Mouse (Mus musculus): Measurements from ENCODE around the gene Znrf4. TPM values are rescaled to one million over a fixed set of nuclear protein-coding genes. Genes with fewer than 3 reads are reported as not detected.
A peak's percentile ranks its signal among the peaks of the same experiment; 100 is the strongest.

Znrf4 gene
- total and polyA plus RNA-seq, 2 experiments, result not detected

DNA sequence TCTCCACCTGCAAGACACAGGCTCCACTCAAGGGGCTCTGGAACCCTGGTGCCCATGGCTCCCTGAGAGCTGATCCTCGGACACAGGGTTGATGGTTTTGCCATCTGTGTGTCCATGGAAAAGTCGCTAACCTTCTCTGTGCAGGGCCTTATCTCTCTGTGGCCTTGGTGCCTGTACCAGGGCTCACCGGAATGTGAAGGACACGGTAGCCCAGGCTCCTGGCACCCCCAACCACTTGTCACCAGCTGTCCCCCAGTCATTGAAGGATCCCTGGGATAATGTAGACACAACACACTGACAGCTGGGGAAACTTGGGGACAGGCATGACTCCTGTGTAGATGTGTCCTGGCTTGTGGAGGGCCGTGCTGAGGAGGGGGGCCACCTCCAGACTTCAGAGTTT is 41.1 kb downstream of the Znrf4 start:
- Histone ChIP-seq H3K36me3 (ENCODE audit: control insufficient read depth, insufficient read depth, low read length) (no peaks in the 10 kb centered on the region), H3K4me3 (ENCODE audit: insufficient read depth, low read depth, low read length) (no peak overlapping the region), H3K9ac (ENCODE audit: low read depth, low read length) (no peak overlapping the region), H3K27me3 (ENCODE audit: control insufficient read depth, insufficient read depth, low read length) (peaks cover 19% of the 10 kb centered on the region; the same call in 1 of the 2 replicates), H3K79me2 (ENCODE audit: control insufficient read depth, insufficient read depth, low read length) (no peaks in the 10 kb centered on the region), H3K27ac (replicated peaks; ENCODE audit: insufficient read depth, low read depth, low read length) (no peak overlapping the region), H3K4me1 (ENCODE audit: control insufficient read depth, insufficient read depth, low read length) (peaks cover 4% of the 10 kb centered on the region)
- TF ChIP-seq POLR2A (IDR thresholded peaks at IDR 0.05; ENCODE audit: extremely low read depth, insufficient read depth, low read length), result no peak
- no peak for TF ChIP-seq CTCF (IDR thresholded peaks at IDR 0.05; ENCODE audit: low read depth, low read length)
- no peak for DNase-seq (ENCODE audit: extremely low read depth, low read depth, low spot score)
- WGBS, result 58% methylated on average over 5 of the region's 5 CpGs

DNA sequence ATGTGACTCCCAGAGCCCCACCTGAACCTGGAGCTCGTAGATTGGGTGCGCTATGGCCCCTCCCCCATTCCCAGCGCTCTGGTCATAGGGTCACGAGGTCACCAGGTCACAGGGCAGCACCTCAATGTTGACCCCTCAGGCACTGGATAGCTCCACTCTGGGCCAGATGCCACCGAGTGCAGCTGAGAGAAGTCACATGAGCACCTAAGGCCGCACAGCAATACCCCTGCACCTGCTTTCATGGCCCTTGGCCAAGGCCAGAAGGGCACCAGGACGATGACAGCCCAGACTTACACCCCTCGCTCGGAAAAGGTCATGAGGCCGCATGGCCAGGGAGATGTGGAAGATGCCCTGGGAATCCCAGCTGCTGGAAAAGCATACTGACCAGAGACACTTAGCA is 41.7 kb downstream of the Znrf4 start:
- TF ChIP-seq POLR2A (IDR thresholded peaks at IDR 0.05; ENCODE audit: extremely low read depth, insufficient read depth, low read length) (no peak), CTCF (IDR thresholded peaks at IDR 0.05; ENCODE audit: low read depth, low read length) (no peak)
- no peaks in the 10 kb centered on the region for H3K79me2 ChIP-seq (ENCODE audit: control insufficient read depth, insufficient read depth, low read length)
- no peak overlapping the region for H3K9ac ChIP-seq (ENCODE audit: low read depth, low read length)
- DNase-seq (ENCODE audit: extremely low read depth, low read depth, low spot score), result peak; percentile 89
- H3K27ac ChIP-seq (replicated peaks; ENCODE audit: insufficient read depth, low read depth, low read length), result no peak overlapping the region
- no peaks in the 10 kb centered on the region for H3K36me3 ChIP-seq (ENCODE audit: control insufficient read depth, insufficient read depth, low read length)
- H3K4me3 ChIP-seq (ENCODE audit: insufficient read depth, low read depth, low read length), result no peak overlapping the region
- H3K27me3 ChIP-seq (ENCODE audit: control insufficient read depth, insufficient read depth, low read length), result peaks cover 15% of the 10 kb centered on the region; the same call in 1 of the 2 replicates
- WGBS, result 11% methylated on average over 10 of the region's 10 CpGs
- peaks cover 4% of the 10 kb centered on the region for H3K4me1 ChIP-seq (ENCODE audit: control insufficient read depth, insufficient read depth, low read length)

DNA sequence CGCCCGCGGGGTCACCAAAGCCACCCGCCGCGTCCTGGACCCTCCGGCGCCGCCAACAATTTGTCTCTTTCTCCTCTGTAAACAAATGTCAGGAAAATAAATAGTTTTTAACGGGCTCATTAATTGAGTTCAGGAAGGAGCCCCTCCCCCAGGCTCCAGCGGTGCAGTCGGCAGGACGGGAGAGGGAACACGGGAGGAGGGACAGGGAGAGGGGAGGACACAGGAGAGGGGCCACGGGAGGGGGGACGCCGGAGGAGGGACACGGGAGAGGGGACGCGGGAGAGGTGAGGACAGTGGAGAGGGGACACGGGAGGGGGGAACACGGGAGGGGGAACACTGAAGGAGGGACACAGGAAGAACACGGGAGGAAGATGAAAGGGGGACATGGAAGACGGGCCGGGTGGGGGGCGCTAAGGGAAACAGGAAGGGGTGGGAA is 42.2 kb downstream of the Znrf4 start:
- Histone ChIP-seq H3K27ac (replicated peaks; ENCODE audit: insufficient read depth, low read depth, low read length) (no peak overlapping the region), H3K79me2 (ENCODE audit: control insufficient read depth, insufficient read depth, low read length) (no peaks in the 10 kb centered on the region), H3K4me3 (ENCODE audit: insufficient read depth, low read depth, low read length) (peak overlapping the region; percentile 33; the same call in 1 of the 2 replicates), H3K4me1 (ENCODE audit: control insufficient read depth, insufficient read depth, low read length) (peaks cover 4% of the 10 kb centered on the region), H3K36me3 (ENCODE audit: control insufficient read depth, insufficient read depth, low read length) (no peaks in the 10 kb centered on the region), H3K9ac (ENCODE audit: low read depth, low read length) (0 out of 2 replicates have a peak overlapping the region, but pooled peaks have one; percentile 20), H3K27me3 (ENCODE audit: control insufficient read depth, insufficient read depth, low read length) (peaks cover 13% of the 10 kb centered on the region; the same call in 1 of the 2 replicates)
- 9% methylated on average over 26 of the region's 26 CpGs for WGBS
- peak; percentile 24 for DNase-seq (ENCODE audit: extremely low read depth, low read depth, low spot score)
- no peak for TF ChIP-seq POLR2A (IDR thresholded peaks at IDR 0.05; ENCODE audit: extremely low read depth, insufficient read depth, low read length)
- TF ChIP-seq CTCF (IDR thresholded peaks at IDR 0.05; ENCODE audit: low read depth, low read length), result no peak

DNA sequence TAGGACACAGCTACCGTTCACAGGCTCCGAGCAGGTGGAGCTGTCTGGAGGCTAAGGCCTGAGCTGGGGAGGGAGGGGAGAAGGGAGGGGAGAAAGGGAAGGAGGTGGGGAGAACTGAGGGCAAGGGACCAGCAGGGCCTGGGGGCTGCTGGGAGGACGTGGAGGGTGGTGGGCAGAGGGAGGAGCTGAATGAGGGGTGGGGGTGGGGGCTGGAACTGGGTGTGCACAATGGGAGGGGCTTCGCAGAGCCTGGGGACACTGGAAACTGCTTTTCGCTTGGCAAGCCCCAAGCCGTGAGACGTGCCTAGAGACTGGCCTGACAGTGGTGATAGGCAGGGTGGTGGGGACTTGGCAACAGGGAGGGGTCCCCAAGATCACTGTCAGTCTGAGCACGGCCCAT is 43.0 kb downstream of the Znrf4 start:
- Histone ChIP-seq H3K9ac (ENCODE audit: low read depth, low read length) (no peak overlapping the region), H3K27ac (replicated peaks; ENCODE audit: insufficient read depth, low read depth, low read length) (no peak overlapping the region), H3K27me3 (ENCODE audit: control insufficient read depth, insufficient read depth, low read length) (0 out of 2 replicates have a peak, but pooled peaks cover 9% of the 10 kb centered on the region), H3K4me3 (ENCODE audit: insufficient read depth, low read depth, low read length) (no peak overlapping the region), H3K36me3 (ENCODE audit: control insufficient read depth, insufficient read depth, low read length) (no peaks in the 10 kb centered on the region), H3K4me1 (ENCODE audit: control insufficient read depth, insufficient read depth, low read length) (peaks cover 4% of the 10 kb centered on the region), H3K79me2 (ENCODE audit: control insufficient read depth, insufficient read depth, low read length) (no peaks in the 10 kb centered on the region)
- no peak for TF ChIP-seq POLR2A (IDR thresholded peaks at IDR 0.05; ENCODE audit: extremely low read depth, insufficient read depth, low read length)
- TF ChIP-seq CTCF (IDR thresholded peaks at IDR 0.05; ENCODE audit: low read depth, low read length), result no peak
- WGBS, result 76% methylated on average over 8 of the region's 8 CpGs
- no peak for DNase-seq (ENCODE audit: extremely low read depth, low read depth, low spot score)

DNA sequence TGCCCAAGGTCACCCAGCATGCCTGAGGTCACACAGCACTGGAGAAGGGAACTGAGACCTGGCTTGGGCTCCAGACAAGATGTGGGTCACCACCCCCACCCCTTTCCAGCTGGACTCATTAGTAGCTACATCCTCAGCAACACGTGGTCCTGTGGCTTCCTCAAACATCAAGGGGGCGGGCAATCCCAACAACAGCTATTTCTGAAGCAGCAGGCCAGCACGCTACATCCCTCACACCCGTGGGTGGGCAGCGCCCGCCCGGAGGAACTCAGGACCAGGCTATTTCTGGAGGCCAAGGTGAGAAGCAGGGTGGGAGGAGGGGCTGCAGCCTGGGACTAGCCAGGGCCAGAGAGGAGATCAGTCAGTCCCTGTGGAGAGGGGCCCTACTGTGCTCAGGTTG is 43.4 kb downstream of the Znrf4 start:
- WGBS, result 65% methylated on average over 7 of the region's 7 CpGs
- Histone ChIP-seq H3K27ac (replicated peaks; ENCODE audit: insufficient read depth, low read depth, low read length) (no peak overlapping the region), H3K79me2 (ENCODE audit: control insufficient read depth, insufficient read depth, low read length) (no peaks in the 10 kb centered on the region), H3K4me3 (ENCODE audit: insufficient read depth, low read depth, low read length) (no peak overlapping the region), H3K4me1 (ENCODE audit: control insufficient read depth, insufficient read depth, low read length) (peaks cover 4% of the 10 kb centered on the region), H3K36me3 (ENCODE audit: control insufficient read depth, insufficient read depth, low read length) (no peaks in the 10 kb centered on the region), H3K27me3 (ENCODE audit: control insufficient read depth, insufficient read depth, low read length) (0 out of 2 replicates have a peak, but pooled peaks cover 7% of the 10 kb centered on the region), H3K9ac (ENCODE audit: low read depth, low read length) (no peak overlapping the region)
- no peak for DNase-seq (ENCODE audit: extremely low read depth, low read depth, low spot score)
- TF ChIP-seq POLR2A (IDR thresholded peaks at IDR 0.05; ENCODE audit: extremely low read depth, insufficient read depth, low read length) (no peak), CTCF (IDR thresholded peaks at IDR 0.05; ENCODE audit: low read depth, low read length) (no peak)

DNA sequence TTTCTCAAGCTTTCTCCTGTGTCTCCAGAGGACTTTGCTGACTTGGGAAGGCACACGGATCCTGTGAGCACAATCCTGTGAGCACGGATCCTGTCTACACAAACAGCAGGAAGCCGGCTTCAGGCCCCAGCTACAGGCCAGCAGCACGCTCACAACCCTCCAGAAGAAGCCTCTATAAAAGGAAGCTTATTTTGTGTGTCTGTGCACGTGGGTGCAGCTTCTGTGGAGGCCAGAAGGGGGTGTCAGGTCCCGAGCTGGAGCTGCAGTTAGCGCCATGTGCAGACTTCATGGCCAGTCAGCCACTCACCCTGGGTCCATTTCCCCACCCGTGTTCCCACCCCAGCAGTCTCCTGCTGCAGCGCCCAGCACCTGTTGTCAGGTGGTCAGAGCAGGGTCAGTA is 43.9 kb downstream of the Znrf4 start:
- TF ChIP-seq POLR2A (IDR thresholded peaks at IDR 0.05; ENCODE audit: extremely low read depth, insufficient read depth, low read length) (no peak), CTCF (IDR thresholded peaks at IDR 0.05; ENCODE audit: low read depth, low read length) (no peak)
- no peaks in the 10 kb centered on the region for H3K36me3 ChIP-seq (ENCODE audit: control insufficient read depth, insufficient read depth, low read length)
- H3K79me2 ChIP-seq (ENCODE audit: control insufficient read depth, insufficient read depth, low read length), result no peaks in the 10 kb centered on the region
- H3K27ac ChIP-seq (replicated peaks; ENCODE audit: insufficient read depth, low read depth, low read length), result no peak overlapping the region
- peaks cover 4% of the 10 kb centered on the region for H3K4me1 ChIP-seq (ENCODE audit: control insufficient read depth, insufficient read depth, low read length)
- no peak for DNase-seq (ENCODE audit: extremely low read depth, low read depth, low spot score)
- H3K9ac ChIP-seq (ENCODE audit: low read depth, low read length), result no peak overlapping the region
- no peak overlapping the region for H3K4me3 ChIP-seq (ENCODE audit: insufficient read depth, low read depth, low read length)
- H3K27me3 ChIP-seq (ENCODE audit: control insufficient read depth, insufficient read depth, low read length), result 0 out of 2 replicates have a peak, but pooled peaks cover 7% of the 10 kb centered on the region
- WGBS, result 93% methylated on average over 9 of the region's 9 CpGs
